Mouse (Mus musculus) liver, embryonic 14.5 days (tissue): Measurements from ENCODE around the gene Kcnip4.

Source experiments
- CTCF ChIP-seq: IDR thresholded peaks from 2 replicates; pipeline ENCODE4 v1.5.1; 2016; ENCODE audit warnings: antibody characterized with exemption, low read depth, control low read depth
- EP300 ChIP-seq: IDR thresholded peaks from 2 replicates; pipeline ENCODE4 v1.6.1; 2016; ENCODE audit warnings: antibody characterized with exemption, low read depth

GRCm38 (mm10) chr5:48563996-48564587 is 960.6 kb downstream of the Kcnip4 start:
- TF ChIP-seq CTCF: no peak
- TF ChIP-seq EP300: no peak
